Mouse (Mus musculus) thymus, adult 2 months (tissue): ENCODE results near the gene Rapgef5. TPM values are rescaled to one million over a fixed set of nuclear protein-coding genes. Genes with fewer than 3 reads are reported as not detected.

Experiments used
- DNase-seq: peaks from one replicate; pipeline ENCODE4 v3.0.0; 2021
- H3K27ac ChIP-seq: fragments of 200-500 bp; 2 replicates; pipeline ENCODE4 v1.5.1; 2012; ENCODE audit warnings: low read length, control low read depth; ENCODE audit not compliant: control insufficient read depth, insufficient read depth
- H3K27me3 ChIP-seq: fragments of 200-500 bp; 2 replicates; pipeline ENCODE4 v1.6.1; 2012; ENCODE audit warnings: mild to moderate bottlenecking, low read length, moderate library complexity, mixed read lengths; ENCODE audit not compliant: control insufficient read depth, insufficient read depth
- H3K36me3 ChIP-seq: fragments of 200-500 bp; 2 replicates; pipeline ENCODE4 v1.6.1; 2012; ENCODE audit warnings: mild to moderate bottlenecking, low read length, moderate library complexity; ENCODE audit not compliant: control insufficient read depth, insufficient read depth
- H3K4me1 ChIP-seq: fragments of 200-500 bp; replicated peaks from 2 replicates; pipeline ENCODE4 v1.6.1; 2012; ENCODE audit warnings: low read length; ENCODE audit not compliant: control insufficient read depth, insufficient read depth
- H3K4me3 ChIP-seq: fragments of 200-500 bp; 2 replicates; pipeline ENCODE4 v1.5.1; 2012; ENCODE audit warnings: mild to moderate bottlenecking, low read length, control low read depth, moderate library complexity; ENCODE audit not compliant: control insufficient read depth, insufficient read depth
- CTCF ChIP-seq: fragments of 200-500 bp; IDR thresholded peaks from 2 replicates; pipeline ENCODE4 v1.5.1; 2012; ENCODE audit warnings: mild to moderate bottlenecking, control low read depth, low read length, moderate library complexity, borderline replicate concordance; ENCODE audit not compliant: control insufficient read depth, poor library complexity, insufficient read depth; ENCODE audit errors: extremely low read depth
- POLR2A ChIP-seq: fragments of 200-500 bp; IDR thresholded peaks from 2 replicates; pipeline ENCODE4 v1.6.1; 2012; ENCODE audit warnings: mild to moderate bottlenecking, low read length, control low read depth, moderate library complexity; ENCODE audit not compliant: control insufficient read depth, poor library complexity, insufficient read depth; ENCODE audit errors: extremely low read depth
- WGBS: fragments of 180-500 bp; shearing (Covaris S2); methylation state at CpG from one replicate; pipeline ENCODE4 v1.1.7; 2018; 5-methylcytosine and 5-hydroxymethylcytosine counted together
- polyA plus RNA-seq: library from polyadenylated mRNA; depleted of rRNA; stranded (reverse); fragments of >200 nt; gene quantifications from 2 replicates; pipeline ENCODE4 v1.2.3, GENCODE M21; 2012

Rapgef5 gene
- polyA plus RNA-seq, 1 experiment, result 5.6 TPM

GRCm38 (mm10) chr12:117545277-117545676 lies 29.0 kb downstream of the Rapgef5 start:
- no peaks in the 10 kb centered on the region for H3K27me3 ChIP-seq
- no peaks in the 10 kb centered on the region for H3K4me1 ChIP-seq
- 84% methylated on average over 6 of the region's 6 CpGs for WGBS
- no peaks in the 10 kb centered on the region for H3K36me3 ChIP-seq
- no peak overlapping the region for H3K27ac ChIP-seq
- DNase-seq, result no peak
- H3K4me3 ChIP-seq, result no peak overlapping the region
- TF ChIP-seq CTCF (no peak), POLR2A (no peak)

- Histone ChIP-seq H3K27ac (no peak overlapping the region), H3K4me1 (no peaks in the 10 kb centered on the region), H3K36me3 (no peaks in the 10 kb centered on the region), H3K4me3 (no peak overlapping the region), H3K27me3 (no peaks in the 10 kb centered on the region)
- TF ChIP-seq CTCF (no peak), POLR2A (no peak)
- WGBS, result 87% methylated on average over 5 of the region's 5 CpGs
- DNase-seq, result no peak
Measured at GRCm38 (mm10) chr12:117553353-117553752, 37.1 kb downstream of the Rapgef5 start.

GRCm38 (mm10) chr12:117554612-117555063 lies 38.4 kb downstream of the Rapgef5 start:
- DNase-seq, result no peak
- Histone ChIP-seq H3K4me1 (no peaks in the 10 kb centered on the region), H3K27ac (no peak overlapping the region), H3K4me3 (no peak overlapping the region), H3K27me3 (no peaks in the 10 kb centered on the region), H3K36me3 (no peaks in the 10 kb centered on the region)
- TF ChIP-seq POLR2A, result no peak
- no peak for TF ChIP-seq CTCF
- WGBS, result 90% methylated on average over 1 of the region's 1 CpGs

- H3K36me3 ChIP-seq, result no peaks in the 10 kb centered on the region
- no peak overlapping the region for H3K27ac ChIP-seq
- no peak for DNase-seq
- no peaks in the 10 kb centered on the region for H3K27me3 ChIP-seq
- WGBS, result 29% methylated on average over 11 of the region's 11 CpGs
- no peak overlapping the region for H3K4me3 ChIP-seq
- TF ChIP-seq POLR2A, result no peak
- TF ChIP-seq CTCF, result no peak
- H3K4me1 ChIP-seq, result no peaks in the 10 kb centered on the region
Measured at GRCm38 (mm10) chr12:117560450-117560849, 44.2 kb downstream of the Rapgef5 start.

- no peak for DNase-seq
- Histone ChIP-seq H3K27me3 (no peaks in the 10 kb centered on the region), H3K36me3 (no peaks in the 10 kb centered on the region), H3K27ac (no peak overlapping the region), H3K4me3 (no peak overlapping the region), H3K4me1 (no peaks in the 10 kb centered on the region)
- no peak for TF ChIP-seq CTCF
- TF ChIP-seq POLR2A, result no peak
- 95% methylated on average over 6 of the region's 6 CpGs for WGBS
Measured at GRCm38 (mm10) chr12:117561411-117562059, 45.3 kb downstream of the Rapgef5 start.

- 97% methylated on average over 3 of the region's 3 CpGs for WGBS
- H3K27me3 ChIP-seq, result no peaks in the 10 kb centered on the region
- H3K36me3 ChIP-seq, result no peaks in the 10 kb centered on the region
- no peak overlapping the region for H3K4me3 ChIP-seq
- no peak for DNase-seq
- TF ChIP-seq CTCF (no peak), POLR2A (no peak)
- no peak overlapping the region for H3K27ac ChIP-seq
- no peaks in the 10 kb centered on the region for H3K4me1 ChIP-seq
Measured at GRCm38 (mm10) chr12:117562085-117562484, 45.8 kb downstream of the Rapgef5 start.

GRCm38 (mm10) chr12:117563859-117564258 lies 47.6 kb downstream of the Rapgef5 start:
- TF ChIP-seq POLR2A (no peak), CTCF (no peak)
- no peak overlapping the region for H3K27ac ChIP-seq

More at GRCm38 (mm10) chr12:117563859-117564258, 47.6 kb downstream of the Rapgef5 start:
- DNase-seq, result no peak
- Histone ChIP-seq H3K36me3 (no peaks in the 10 kb centered on the region), H3K4me3 (no peak overlapping the region), H3K27me3 (no peaks in the 10 kb centered on the region), H3K4me1 (no peaks in the 10 kb centered on the region)
- WGBS, result 56% methylated on average over 6 of the region's 6 CpGs
